Mouse (Mus musculus) T-cell, adult 2 months (primary cell): ENCODE measurements around the gene Tbcel.

Experiments used
- DNase-seq: peaks from one replicate; pipeline ENCODE4 v3.0.0; 2022; ENCODE audit warnings: low spot score

Gene Tbcel

GRCm38 (mm10) chr9:42507709-42508108 lies at the start of gene Tbcel:
Gene Tbcel (minus strand): TSS chr9:42507809.
- no peak for DNase-seq

- no peak for DNase-seq
These were observed 47.6 kb upstream of the Tbcel start for GRCm38 (mm10) chr9:42555186-42555585.

DNA sequence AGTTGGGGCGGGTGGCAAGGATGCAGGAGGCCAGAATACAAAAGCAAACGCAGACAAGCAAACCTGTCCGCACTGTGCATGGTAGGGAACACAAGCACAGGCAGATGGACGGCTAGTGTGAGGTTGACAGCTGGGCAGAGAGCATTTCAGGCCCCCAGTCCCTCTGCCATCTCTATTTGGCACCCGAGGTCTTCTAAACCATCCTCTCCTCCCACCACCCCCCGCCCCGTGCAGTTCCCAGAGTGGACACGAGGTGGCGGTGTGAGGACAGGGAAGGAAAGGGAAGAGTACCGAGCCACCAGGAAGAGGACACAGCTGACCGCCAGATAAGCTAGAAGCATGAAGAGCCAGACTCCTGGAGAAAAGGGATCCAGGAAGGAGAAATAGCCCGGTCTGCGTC lies 42.5 kb upstream of the Tbcel start:
- peak; percentile 45 for DNase-seq

- DNase-seq, result no peak
These were observed 41.4 kb upstream of the Tbcel start for GRCm38 (mm10) chr9:42548981-42549380.

DNA sequence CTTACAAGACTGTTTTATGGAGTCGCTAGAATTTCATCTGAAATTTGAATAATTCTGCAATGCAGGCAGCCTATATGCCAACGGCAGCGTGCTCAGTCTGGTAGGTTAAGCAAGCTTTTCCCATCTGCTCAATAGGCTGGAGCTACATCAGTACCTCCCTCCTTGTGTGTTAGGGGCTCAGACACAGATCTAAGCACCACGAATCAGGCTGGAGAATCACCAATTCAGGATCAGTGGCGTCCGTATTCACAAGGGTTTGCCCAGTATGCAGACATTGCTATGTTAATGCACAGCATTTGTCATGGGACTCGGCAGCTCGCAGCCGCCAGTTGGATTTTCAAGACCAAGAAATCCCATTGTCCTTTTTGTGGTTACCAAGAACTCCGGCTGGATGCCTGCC lies 36.9 kb upstream of the Tbcel start:
- DNase-seq, result no peak

- DNase-seq, result no peak
These were observed 25.9 kb upstream of the Tbcel start for GRCm38 (mm10) chr9:42533491-42533890.

DNA sequence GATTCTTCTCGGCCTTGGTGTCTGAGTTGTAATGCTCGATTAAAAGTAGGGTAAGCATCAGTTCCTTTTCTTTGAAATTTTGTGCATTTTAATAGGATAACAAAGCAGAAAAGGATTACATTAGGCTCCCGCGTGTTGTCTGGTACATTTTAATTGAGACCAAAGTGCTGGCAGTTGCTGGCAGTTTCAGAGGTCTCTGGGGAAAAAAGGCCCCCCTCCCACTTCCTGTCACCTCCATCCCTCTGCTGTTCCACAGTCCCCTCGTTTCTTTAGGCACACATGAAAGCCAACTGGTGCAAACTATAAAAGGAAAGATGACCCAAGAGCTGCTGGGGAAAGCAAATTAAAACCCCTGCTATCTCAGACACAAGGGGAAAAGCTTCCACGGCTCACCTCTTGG lies 25.4 kb upstream of the Tbcel start:
- no peak for DNase-seq

DNA sequence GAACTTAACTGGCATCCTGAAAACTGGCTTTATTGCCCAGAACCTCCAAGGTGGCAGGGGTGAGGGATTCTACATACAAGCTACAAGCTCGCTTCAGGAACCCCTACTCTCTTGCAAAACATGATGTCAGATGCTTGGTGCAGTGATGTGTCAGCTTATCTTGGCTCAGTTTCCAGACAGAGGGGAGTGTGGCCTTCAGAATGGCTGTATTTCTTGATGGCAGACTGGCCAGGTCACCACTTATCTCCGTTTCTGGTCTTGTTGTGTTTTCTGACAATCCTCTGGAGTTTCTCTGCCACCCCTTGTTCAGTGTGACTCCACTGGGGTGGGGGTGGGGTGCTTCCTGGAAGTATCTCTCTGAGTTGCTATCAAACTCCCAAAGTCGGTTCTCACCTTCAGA lies 24.3 kb upstream of the Tbcel start:
- DNase-seq, result no peak

GRCm38 (mm10) chr9:42530221-42531152 lies 22.9 kb upstream of the Tbcel start:
- DNase-seq, result no peak

- DNase-seq, result peak; percentile 56
These were observed 13.0 kb upstream of the Tbcel start for GRCm38 (mm10) chr9:42520587-42521084.

GRCm38 (mm10) chr9:42518163-42518562 lies 10.6 kb upstream of the Tbcel start:
- DNase-seq, result no peak

DNA sequence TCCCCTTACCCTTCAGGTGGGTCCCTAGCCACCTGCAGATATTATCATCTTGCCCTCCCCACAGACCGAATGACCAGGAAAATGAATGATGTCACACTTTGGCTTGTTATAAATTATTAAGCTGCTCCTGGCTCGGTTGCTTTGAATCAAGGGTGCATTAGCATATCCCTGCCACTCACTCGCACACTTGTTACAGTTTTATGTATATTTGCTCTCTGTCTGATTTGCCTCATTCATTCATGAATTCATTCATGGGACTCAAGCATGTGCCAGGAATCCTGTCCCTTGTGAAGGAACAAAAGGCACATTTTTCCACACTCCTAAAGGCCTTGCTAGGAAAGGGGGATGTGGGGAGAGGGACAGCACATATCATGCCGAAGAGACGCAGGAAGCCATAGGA lies 5.5 kb upstream of the Tbcel start:
- DNase-seq, result no peak

DNA sequence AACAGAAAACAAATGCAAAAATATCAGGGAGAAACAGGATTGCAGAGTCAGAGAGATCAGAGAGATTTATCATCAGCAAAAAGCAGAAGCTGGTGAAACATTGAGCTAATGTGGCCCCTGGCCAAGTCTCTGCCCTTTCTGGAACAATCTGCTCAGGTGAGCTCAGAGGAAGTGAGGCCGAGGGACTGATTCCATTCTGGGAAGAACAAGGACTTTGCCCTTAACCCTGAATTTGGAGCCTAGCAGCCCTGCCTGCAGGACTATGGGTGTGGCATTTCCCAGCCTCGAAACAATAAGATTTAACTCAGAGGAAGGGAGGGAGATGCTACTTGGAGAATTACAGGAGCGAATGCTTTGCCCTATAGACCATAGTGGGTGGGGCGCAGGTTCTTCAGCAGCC lies 4.7 kb upstream of the Tbcel start:
- no peak for DNase-seq

GRCm38 (mm10) chr9:42508235-42508634 lies 626 bp upstream of the Tbcel start:
- no peak for DNase-seq

- DNase-seq, result no peak
These were observed 587 bp downstream of the Tbcel start for GRCm38 (mm10) chr9:42507022-42507421.

DNA sequence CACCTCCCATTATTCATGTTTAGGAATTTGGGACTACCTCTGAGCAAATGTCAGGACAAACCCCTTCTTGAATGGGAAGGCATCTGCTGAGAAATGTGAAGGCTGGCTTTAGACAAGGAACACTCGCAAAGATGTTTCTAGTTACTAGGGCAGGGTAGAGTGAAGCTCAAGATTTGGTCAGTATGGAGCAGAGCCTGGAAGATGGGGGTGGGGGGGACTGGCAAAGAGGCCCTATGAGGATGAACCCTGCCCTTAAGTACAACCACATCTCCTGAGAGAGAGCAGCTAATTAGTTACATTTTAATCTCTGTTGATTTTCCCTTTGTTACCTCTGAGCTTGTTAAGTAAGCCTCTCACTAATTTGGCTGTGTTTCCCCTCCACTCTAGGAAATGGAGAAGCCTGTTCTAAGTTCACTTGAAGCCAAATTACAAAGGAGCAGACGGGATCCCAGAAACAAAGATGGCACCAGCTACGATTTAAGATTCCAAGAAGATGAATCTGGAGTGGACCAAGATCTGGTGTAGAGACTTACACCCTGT lies 2.6 kb downstream of the Tbcel start:
- DNase-seq, result no peak

DNA sequence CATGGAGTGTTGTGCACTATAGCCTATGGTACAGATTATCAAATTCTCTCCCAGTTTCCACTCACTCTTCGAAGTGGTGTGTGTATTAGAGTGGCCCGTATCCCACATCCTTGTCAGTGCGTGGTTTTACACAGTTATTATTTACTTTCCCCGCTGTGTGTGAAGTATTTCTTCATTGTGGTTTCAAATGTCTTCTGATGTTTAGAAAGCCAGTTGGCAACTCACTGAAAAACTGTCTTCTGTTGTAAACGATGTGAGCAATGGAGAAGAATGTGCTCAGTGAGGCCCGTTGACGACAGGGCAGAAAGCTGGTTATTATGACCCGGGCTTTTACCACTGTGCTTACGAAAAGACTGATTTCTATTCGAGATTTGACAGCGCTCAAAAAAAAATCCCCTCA lies 3.0 kb downstream of the Tbcel start:
- DNase-seq, result no peak

GRCm38 (mm10) chr9:42503709-42504108 lies 3.9 kb downstream of the Tbcel start:
- DNase-seq, result no peak

GRCm38 (mm10) chr9:42496296-42496695 lies 11.3 kb downstream of the Tbcel start:
- no peak for DNase-seq

GRCm38 (mm10) chr9:42491780-42492179 lies 15.8 kb downstream of the Tbcel start:
- no peak for DNase-seq

DNA sequence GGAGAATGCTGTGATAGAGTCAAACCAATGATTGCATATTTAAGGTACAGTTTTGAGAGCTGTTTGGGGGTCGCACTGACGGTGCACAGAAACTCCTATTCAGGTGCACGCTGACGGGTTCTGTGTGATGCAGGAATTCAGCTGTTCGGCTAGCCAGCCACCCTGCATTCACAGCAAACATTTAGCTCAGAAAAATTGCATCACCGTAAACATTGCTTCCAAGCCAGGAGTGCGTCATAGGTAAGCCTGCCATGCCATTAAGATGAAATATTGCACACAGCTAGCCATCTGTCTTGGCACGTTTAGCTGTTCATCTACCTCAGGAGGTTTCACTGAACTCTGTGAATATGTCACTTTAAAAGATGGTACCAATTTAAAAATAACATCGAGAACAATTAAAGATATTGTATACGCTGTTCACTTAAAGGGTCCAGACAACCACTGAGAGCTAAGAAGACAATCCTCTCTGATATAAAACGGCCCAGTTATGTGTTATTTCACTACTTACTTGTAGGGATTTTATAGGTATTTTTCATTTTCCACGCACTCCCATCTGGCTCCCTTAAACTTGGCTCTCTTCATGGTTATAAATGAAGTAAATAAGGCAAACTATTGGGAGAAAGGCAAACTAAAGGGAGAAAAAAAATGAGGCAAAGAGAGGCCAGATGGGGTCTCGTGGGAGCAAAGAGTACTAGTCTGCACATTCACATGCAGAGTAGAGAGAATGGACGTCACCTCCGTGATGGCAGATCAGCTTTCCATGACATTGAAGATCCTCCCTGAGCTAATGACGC lies 16.8 kb downstream of the Tbcel start:
- no peak for DNase-seq

GRCm38 (mm10) chr9:42488071-42488470 lies 19.5 kb downstream of the Tbcel start:
- DNase-seq, result peak; percentile 76

DNA sequence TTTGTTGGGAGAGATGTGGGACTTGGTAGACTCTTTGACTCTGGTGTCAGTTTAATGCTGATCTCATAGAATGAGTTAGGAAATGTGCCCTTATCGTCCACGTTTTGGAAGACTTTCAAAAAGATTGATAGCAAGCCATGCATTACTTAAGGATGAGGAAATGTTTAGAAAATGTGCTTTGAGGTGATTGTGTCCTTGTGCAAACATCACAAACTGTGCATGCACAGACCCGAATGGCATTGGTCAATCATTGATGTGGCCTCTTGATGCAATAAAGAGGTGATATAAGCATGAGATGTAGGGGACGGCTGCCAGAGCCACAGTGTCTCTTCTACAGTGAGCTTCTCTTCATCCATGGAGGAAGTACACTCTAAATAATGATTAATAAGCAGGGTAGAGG lies 20.7 kb downstream of the Tbcel start:
- no peak for DNase-seq
